Comparison of ENCODE assay signal across 13 mouse cellular contexts in the genomic region with DNA sequence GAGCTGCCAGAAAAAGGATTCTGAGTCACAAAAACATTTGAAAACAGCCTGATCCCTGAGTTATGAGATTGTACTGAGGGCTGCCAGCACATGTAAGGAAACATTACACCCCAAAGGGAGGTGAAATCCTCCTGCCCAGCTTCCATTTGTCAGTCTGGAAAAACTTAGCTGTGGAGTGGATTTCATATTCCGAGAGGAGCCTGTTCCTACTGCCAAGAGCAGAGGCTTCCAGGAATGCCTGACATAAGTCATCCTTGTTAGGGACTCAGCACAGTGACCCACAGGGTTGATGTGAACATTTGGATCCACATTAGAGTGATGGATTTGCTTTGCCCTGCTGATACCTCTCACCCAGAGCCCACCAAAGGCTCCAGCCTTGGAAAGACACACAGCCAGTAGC.
DNase-seq lines count a peak whose midpoint lies in the region.
"Had no signal": no experiment of that assay in that cellular context is flagged by ENCODE, and none has a peak within 500 bp of the region (broad histone marks: within the 10 kb centered on the region; RNA-seq: fewer than 3 reads in every experiment).

No protein-coding gene starts in this region.

- intact Hi-C loops in gastrocnemius, postnatal 14 days (cut with DNase I; ENCODE audit: low total_unique reads), result no loop called here

- peak; percentile 17 to 29 for DNase-seq in cerebellum, postnatal 10 days
- DNase-seq in cerebellum, adult 18-20 months, result no peak
- peak; percentile 8 for DNase-seq in gastrocnemius, postnatal 25 days
- no peak for DNase-seq in gastrocnemius, postnatal 14 days
- peak; percentile 51 to 61 for DNase-seq in layer of hippocampus, postnatal 14 days (ENCODE audit: low spot score in 2 of 2)
- no peak for DNase-seq in layer of hippocampus, adult 18-20 months (ENCODE audit: low spot score in 2 of 2)
- DNase-seq in skeletal muscle tissue, adult 2 months (ENCODE audit: low read depth, low spot score), result peak; percentile 24
- DNase-seq: adrenal gland, postnatal 10 days; cerebellum, adult 9-10 months; kidney, adult 11 months; lung, adult 18-20 months; thymus, adult 18-20 months; thymus, postnatal 36 days had no signal

Comparison
In these comparisons a context has a peak if more than half of its experiments do, and no peak if none do; other contexts are left out.
1. DNase-seq: peak in cerebellum, postnatal 10 days (2 of 2), gastrocnemius, postnatal 25 days (single experiment), layer of hippocampus, postnatal 14 days (2 of 2) and skeletal muscle tissue, adult 2 months (single experiment); none in cerebellum, adult 18-20 months (0 of 2), gastrocnemius, postnatal 14 days (single experiment) and layer of hippocampus, adult 18-20 months (0 of 2).